Mouse (Mus musculus) testis, adult 2 months (tissue): Measurements from ENCODE around the gene Fgfrl1.

Experiments used
- CTCF ChIP-seq: fragments of 200-500 bp; IDR thresholded peaks from 2 replicates; pipeline ENCODE4 v1.5.1; 2012; ENCODE audit warnings: low read depth, mild to moderate bottlenecking, inconsistent platforms, low read length, moderate library complexity; ENCODE audit not compliant: control insufficient read depth, insufficient read depth, insufficient replicate concordance
- POLR2A ChIP-seq: fragments of 200-500 bp; IDR thresholded peaks from 2 replicates; pipeline ENCODE4 v1.6.1; 2012; ENCODE audit warnings: low read depth, mild to moderate bottlenecking, inconsistent platforms, low read length, moderate library complexity; ENCODE audit not compliant: control insufficient read depth

DNA sequence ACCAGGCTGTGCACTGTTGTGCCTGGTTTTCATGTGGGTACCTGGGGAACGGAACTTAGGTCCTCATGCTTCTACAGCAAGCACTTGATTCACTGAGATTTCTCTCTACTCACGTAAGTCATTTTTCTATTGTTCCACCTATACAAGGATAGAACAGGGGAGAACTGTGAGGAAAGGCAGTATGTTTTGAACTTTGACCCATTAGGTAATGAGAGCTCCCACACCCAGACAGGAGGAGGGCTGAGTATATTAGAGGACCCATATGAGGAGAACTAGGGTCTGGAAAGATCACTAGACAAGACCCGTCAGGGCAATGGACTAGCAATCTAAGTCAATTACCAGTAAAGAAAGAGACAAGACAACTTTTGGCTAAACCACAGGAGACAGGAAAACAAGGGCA lies 52.4 kb downstream of the Fgfrl1 start:
- TF ChIP-seq POLR2A (no peak), CTCF (no peak)
